Mouse (Mus musculus) megakaryocyte, embryonic 14.5 days (primary cell): ENCODE data around the gene Cd163l1. TPM values are rescaled to one million over a fixed set of nuclear protein-coding genes. Genes with fewer than 3 reads are reported as not detected.

Experiments
- H3K27me3 ChIP-seq: replicated peaks from 2 replicates; pipeline ENCODE3; 2012; ENCODE audit warnings: inconsistent platforms
- H3K36me3 ChIP-seq: replicated peaks from 2 replicates; pipeline ENCODE3; 2012; ENCODE audit warnings: low read length, inconsistent platforms, mixed read lengths
- H3K4me1 ChIP-seq: 2 replicates; pipeline ENCODE4 v1.6.1; 2012; ENCODE audit warnings: inconsistent platforms
- H3K4me3 ChIP-seq: replicated peaks from 2 replicates; pipeline ENCODE3; 2012; ENCODE audit warnings: moderate library complexity, mild to moderate bottlenecking, inconsistent platforms
- H3K9me3 ChIP-seq: 2 replicates; pipeline ENCODE4 v1.6.1; 2012; ENCODE audit warnings: inconsistent platforms
- FLI1 ChIP-seq: IDR thresholded peaks from 2 replicates; pipeline ENCODE4 v1.6.1; 2012; ENCODE audit warnings: low read length, inconsistent platforms, mixed read lengths
- GATA1 ChIP-seq: IDR thresholded peaks from 3 replicates; pipeline ENCODE4 v1.6.1; 2012; ENCODE audit warnings: mixed read lengths, low read length, inconsistent platforms, borderline replicate concordance
- polyA plus RNA-seq: library from polyadenylated mRNA; stranded (reverse); fragments of >175 nt; gene quantifications from 2 replicates; pipeline ENCODE4 v1.2.3, GENCODE M21; 2012; ENCODE audit warnings: low replicate concordance; ENCODE audit not compliant: insufficient read depth

Gene Cd163l1
- polyA plus RNA-seq, 1 experiment: 0.15 TPM

- H3K4me1 ChIP-seq: peaks cover 27% of the 10 kb centered on the region
- H3K4me3 ChIP-seq: no peak overlapping the region
- no peaks in the 10 kb centered on the region for H3K9me3 ChIP-seq
- H3K27me3 ChIP-seq: peaks cover 25% of the 10 kb centered on the region
- H3K36me3 ChIP-seq: no peaks in the 10 kb centered on the region
- TF ChIP-seq FLI1 (no peak), GATA1 (no peak)
Observed at GRCm38 (mm10) chr7:140208677-140209076, 9.4 kb upstream of the Cd163l1 start.

- TF ChIP-seq GATA1: no peak
- no peak for TF ChIP-seq FLI1
- H3K4me3 ChIP-seq: no peak overlapping the region
Observed at GRCm38 (mm10) chr7:140213841-140214240, 4.2 kb upstream of the Cd163l1 start.

GRCm38 (mm10) chr7:140219268-140219667 is 1.2 kb downstream of the Cd163l1 start:
- H3K9me3 ChIP-seq: no peaks in the 10 kb centered on the region
- TF ChIP-seq FLI1 (no peak), GATA1 (no peak)

More at GRCm38 (mm10) chr7:140213841-140214240, 4.2 kb upstream of the Cd163l1 start:
- Histone ChIP-seq H3K36me3 (no peaks in the 10 kb centered on the region), H3K4me1 (no peaks in the 10 kb centered on the region), H3K27me3 (peaks cover 7% of the 10 kb centered on the region), H3K9me3 (no peaks in the 10 kb centered on the region)

GRCm38 (mm10) chr7:140220375-140220774 is 2.3 kb downstream of the Cd163l1 start:
- Histone ChIP-seq H3K9me3 (no peaks in the 10 kb centered on the region), H3K4me3 (no peak overlapping the region), H3K36me3 (no peaks in the 10 kb centered on the region), H3K4me1 (no peaks in the 10 kb centered on the region; the same call in 1 of the 2 replicates), H3K27me3 (peaks cover 15% of the 10 kb centered on the region)
- no peak for TF ChIP-seq GATA1
- TF ChIP-seq FLI1: no peak

More at GRCm38 (mm10) chr7:140219268-140219667, 1.2 kb downstream of the Cd163l1 start:
- no peaks in the 10 kb centered on the region for H3K36me3 ChIP-seq
- H3K27me3 ChIP-seq: peaks cover 10% of the 10 kb centered on the region
- H3K4me3 ChIP-seq: no peak overlapping the region
- no peaks in the 10 kb centered on the region for H3K4me1 ChIP-seq

- peaks cover 12% of the 10 kb centered on the region for H3K27me3 ChIP-seq
Observed at GRCm38 (mm10) chr7:140224209-140224608, 6.1 kb downstream of the Cd163l1 start.

GRCm38 (mm10) chr7:140228476-140228875 is 10.4 kb downstream of the Cd163l1 start:
- TF ChIP-seq GATA1 (no peak), FLI1 (no peak)
- Histone ChIP-seq H3K4me1 (no peaks in the 10 kb centered on the region; the same call in 1 of the 2 replicates), H3K9me3 (peaks cover 19% of the 10 kb centered on the region), H3K36me3 (no peaks in the 10 kb centered on the region), H3K4me3 (no peak overlapping the region), H3K27me3 (peaks cover 4% of the 10 kb centered on the region)

More at GRCm38 (mm10) chr7:140224209-140224608, 6.1 kb downstream of the Cd163l1 start:
- Histone ChIP-seq H3K9me3 (peaks cover 13% of the 10 kb centered on the region), H3K4me3 (peak overlapping the region; percentile 1), H3K4me1 (no peaks in the 10 kb centered on the region; the same call in 1 of the 2 replicates), H3K36me3 (no peaks in the 10 kb centered on the region)
- TF ChIP-seq GATA1 (no peak), FLI1 (no peak)

- Histone ChIP-seq H3K4me3 (no peak overlapping the region), H3K9me3 (peaks cover 24% of the 10 kb centered on the region), H3K4me1 (no peaks in the 10 kb centered on the region), H3K27me3 (peaks cover 2% of the 10 kb centered on the region), H3K36me3 (no peaks in the 10 kb centered on the region)
- TF ChIP-seq FLI1: no peak
- no peak for TF ChIP-seq GATA1
Observed at GRCm38 (mm10) chr7:140231026-140231425, 13.0 kb downstream of the Cd163l1 start.

- H3K9me3 ChIP-seq: peaks cover 13% of the 10 kb centered on the region
Observed at GRCm38 (mm10) chr7:140233696-140234095, 15.6 kb downstream of the Cd163l1 start.

GRCm38 (mm10) chr7:140247216-140247615 is 29.1 kb downstream of the Cd163l1 start, which contains the start of gene 5830411N06Rik:
5830411N06Rik (plus strand) TSS chr7:140247284.
- Histone ChIP-seq H3K9me3 (no peaks in the 10 kb centered on the region), H3K4me1 (no peaks in the 10 kb centered on the region), H3K27me3 (peaks cover 2% of the 10 kb centered on the region), H3K4me3 (no peak within 1 kb of the TSS), H3K36me3 (no peaks in the 10 kb centered on the region)
- TF ChIP-seq FLI1: no peak
- no peak for TF ChIP-seq GATA1

More at GRCm38 (mm10) chr7:140233696-140234095, 15.6 kb downstream of the Cd163l1 start:
- TF ChIP-seq FLI1: no peak
- TF ChIP-seq GATA1: no peak
- H3K36me3 ChIP-seq: no peaks in the 10 kb centered on the region
- H3K4me3 ChIP-seq: no peak overlapping the region
- no peaks in the 10 kb centered on the region for H3K4me1 ChIP-seq
- H3K27me3 ChIP-seq: peaks cover 2% of the 10 kb centered on the region

GRCm38 (mm10) chr7:140253780-140254299 is 35.8 kb downstream of the Cd163l1 start:
- TF ChIP-seq FLI1 (no peak), GATA1 (no peak)

More at GRCm38 (mm10) chr7:140253780-140254299, 35.8 kb downstream of the Cd163l1 start:
- Histone ChIP-seq H3K9me3 (no peaks in the 10 kb centered on the region), H3K4me3 (no peak overlapping the region), H3K27me3 (no peaks in the 10 kb centered on the region), H3K36me3 (no peaks in the 10 kb centered on the region), H3K4me1 (no peaks in the 10 kb centered on the region)

Other genes with a start within 250 kb of the Cd163l1 start
- gene 6430531B16Rik, start 239.5 kb upstream of the Cd163l1 start, polyA plus RNA-seq: 0.31 TPM in 1 of 2 replicates, not detected in the other
- gene Adam8, start 225.7 kb upstream of the Cd163l1 start, polyA plus RNA-seq: 7.8 and 22.3 TPM in 2 replicates
- 13.1 and 14.7 TPM in 2 replicates for gene Zfp511, start 181.9 kb upstream of the Cd163l1 start, polyA plus RNA-seq
- 0.54 and 3.8 TPM in 2 replicates for gene Tubgcp2, start 181.6 kb upstream of the Cd163l1 start, polyA plus RNA-seq
- not detected in 2 replicates for gene Msx3, start 169.2 kb upstream of the Cd163l1 start, polyA plus RNA-seq
- gene Caly, start 135.7 kb upstream of the Cd163l1 start, polyA plus RNA-seq: 0.22 and 5.4 TPM in 2 replicates
- not detected in 2 replicates for gene Prap1, start 124.9 kb upstream of the Cd163l1 start, polyA plus RNA-seq
- gene Fuom, start 115.8 kb upstream of the Cd163l1 start, polyA plus RNA-seq: 6.5 and 31.6 TPM in 2 replicates
- 2.9 and 4.3 TPM in 2 replicates for gene Paox, start 102.5 kb upstream of the Cd163l1 start, polyA plus RNA-seq
- 5.5 TPM in 1 of 2 replicates, not detected in the other for gene Echs1, start 101.8 kb upstream of the Cd163l1 start, polyA plus RNA-seq
- gene Mtg1, start 80.7 kb upstream of the Cd163l1 start, polyA plus RNA-seq: 6.6 TPM in 1 of 2 replicates, not detected in the other
- gene Sprn, start 63.4 kb upstream of the Cd163l1 start, polyA plus RNA-seq: not detected in 2 replicates
- gene Olfr522, start 53.5 kb upstream of the Cd163l1 start, polyA plus RNA-seq: not detected in 2 replicates
- gene Olfr523, start 45.0 kb upstream of the Cd163l1 start, polyA plus RNA-seq: not detected in 2 replicates
- gene Olfr524, start 12.3 kb upstream of the Cd163l1 start, polyA plus RNA-seq: not detected in 2 replicates
- not detected in 2 replicates for gene 5830411N06Rik, start 29.0 kb downstream of the Cd163l1 start, polyA plus RNA-seq
- gene Olfr525, start 102.6 kb downstream of the Cd163l1 start, polyA plus RNA-seq: not detected in 2 replicates
- 0.71 TPM in 1 of 2 replicates, not detected in the other for gene Olfr527, start 115.8 kb downstream of the Cd163l1 start, polyA plus RNA-seq
- gene Olfr60, start 143.4 kb downstream of the Cd163l1 start, polyA plus RNA-seq: not detected in 2 replicates
- gene Olfr530, start 158.1 kb downstream of the Cd163l1 start, polyA plus RNA-seq: not detected in 2 replicates
- not detected in 2 replicates for gene Olfr531, start 184.7 kb downstream of the Cd163l1 start, polyA plus RNA-seq
- gene Olfr532, start 203.4 kb downstream of the Cd163l1 start, polyA plus RNA-seq: not detected in 2 replicates
- not detected in 2 replicates for gene Olfr533, start 245.1 kb downstream of the Cd163l1 start, polyA plus RNA-seq